Comparison of ENCODE assay signal across 12 mouse cellular contexts in genomic region chr15:80016563-80017301, GRCm38 (mm10).
"Had no signal": no experiment of that assay in that cellular context is flagged by ENCODE, and none has a peak within 500 bp of the region (broad histone marks: within the 10 kb centered on the region; RNA-seq: fewer than 3 reads in every experiment).

No protein-coding gene starts in this region.

- DNase-seq: kidney, adult 8-10 months; kidney, postnatal 25 days; left cerebral cortex, postnatal 4 days; lung, adult 18-20 months; lung, postnatal 4 days; right cerebral cortex, adult 18-20 months; right cerebral cortex, postnatal 25 days; thymus, postnatal 4 days had no signal

- H3K4me3 ChIP-seq: limb, embryonic 13.5 days; midbrain, embryonic 12.5 days had no signal

- H3K27ac ChIP-seq: limb, embryonic 13.5 days; liver, embryonic 14.5 days; midbrain, embryonic 12.5 days had no signal

- ATAC-seq: lung, postnatal 0 days had no signal

- H3K4me2 ChIP-seq: limb, embryonic 13.5 days; midbrain, embryonic 12.5 days had no signal

- H3K9me3 ChIP-seq: limb, embryonic 13.5 days; midbrain, embryonic 12.5 days had no signal

- H3K9ac ChIP-seq: limb, embryonic 13.5 days; liver, embryonic 14.5 days; midbrain, embryonic 12.5 days had no signal

- H3K36me3 ChIP-seq: limb, embryonic 13.5 days; midbrain, embryonic 12.5 days had no signal
